Mouse (Mus musculus) adrenal gland, postnatal 10 days (tissue): ENCODE data around the gene Tbc1d19. TPM values are rescaled to one million over a fixed set of nuclear protein-coding genes. Genes with fewer than 3 reads are reported as not detected.

Experiments used
- DNase-seq: peaks from one replicate; pipeline ENCODE4 v3.0.0; 2021; ENCODE audit warnings: mixed read lengths
- total RNA-seq, 2 experiments: library from RNA; stranded (reverse); gene quantifications; 2 replicates each; pipeline ENCODE4 v1.2.3; 2021

The Tbc1d19 gene
- total RNA-seq, 2 experiments from 2014 or later = 19.5 to 31.5 TPM

GRCm38 (mm10) chr5:53950189-53950588 lies 140.8 kb downstream of the Tbc1d19 start:
- DNase-seq = no peak

GRCm38 (mm10) chr5:53953216-53953615 lies 143.8 kb downstream of the Tbc1d19 start:
- DNase-seq = no peak

Other genes with a start within 250 kb of the Tbc1d19 start
- gene Cckar, start 101.9 kb upstream of the Tbc1d19 start, total RNA-seq = under 1 TPM; 0.39 to 0.69 TPM
- 10 to 100 TPM; 28.7 to 35.1 TPM for gene Stim2, start 188.9 kb downstream of the Tbc1d19 start, total RNA-seq